Mouse (Mus musculus): Measurements from ENCODE around the gene Serbp1. TPM values are rescaled to one million over a fixed set of nuclear protein-coding genes. Genes with fewer than 3 reads are reported as not detected.

Serbp1 gene
- total and polyA plus RNA-seq, 2 experiments from 2014 or later: 143 to 245 TPM

DNA sequence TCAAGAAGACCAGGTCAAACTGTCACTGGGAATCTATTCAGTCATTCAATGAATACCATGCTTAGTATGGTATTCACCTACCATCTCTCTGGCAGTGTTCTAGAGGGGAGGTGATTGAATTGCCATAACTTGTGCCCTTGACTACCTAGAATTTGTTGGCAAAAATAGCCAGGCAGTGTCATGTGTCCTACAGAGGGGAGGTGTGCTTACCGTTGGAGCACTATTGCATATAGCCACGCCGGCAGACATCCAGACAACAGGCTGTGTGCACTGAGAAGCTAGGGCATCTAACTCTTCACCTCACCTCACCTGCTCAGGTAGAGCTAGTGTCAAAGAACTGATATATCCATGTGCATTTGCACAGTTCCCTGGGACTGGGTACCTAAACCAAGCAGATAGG is 63.3 kb downstream of the Serbp1 start:
- Histone ChIP-seq H3K4me2 (ENCODE audit: low read depth, low read length) (no peak overlapping the region), H3K4me3 (ENCODE audit: low read depth, low read length) (no peak overlapping the region), H3K27ac (ENCODE audit: low read depth) (no peak overlapping the region), H3K27me3 (ENCODE audit: control insufficient read depth, insufficient read depth, low read length) (no peaks in the 10 kb centered on the region), H3K9ac (replicated peaks; ENCODE audit: low read depth, low read length) (no peak overlapping the region), H3K9me3 (replicated peaks; ENCODE audit: control insufficient read depth, low read length) (no peaks in the 10 kb centered on the region), H3K4me1 (ENCODE audit: control insufficient read depth, insufficient read depth) (0 out of 2 replicates have a peak, but pooled peaks cover 17% of the 10 kb centered on the region), H3K36me3 (replicated peaks; ENCODE audit: control insufficient read depth, insufficient read depth, low read length) (no peaks in the 10 kb centered on the region)
- no peak for DNase-seq (ENCODE audit: low spot score)
- no peak for ATAC-seq (ENCODE audit: insufficient read depth, low read depth)
- TF ChIP-seq CTCF (IDR thresholded peaks at IDR 0.05; ENCODE audit: low read depth) (no peak), EP300 (IDR thresholded peaks at IDR 0.05; ENCODE audit: low read depth) (no peak)
- WGBS: 62% methylated on average over 3 of the region's 3 CpGs

DNA sequence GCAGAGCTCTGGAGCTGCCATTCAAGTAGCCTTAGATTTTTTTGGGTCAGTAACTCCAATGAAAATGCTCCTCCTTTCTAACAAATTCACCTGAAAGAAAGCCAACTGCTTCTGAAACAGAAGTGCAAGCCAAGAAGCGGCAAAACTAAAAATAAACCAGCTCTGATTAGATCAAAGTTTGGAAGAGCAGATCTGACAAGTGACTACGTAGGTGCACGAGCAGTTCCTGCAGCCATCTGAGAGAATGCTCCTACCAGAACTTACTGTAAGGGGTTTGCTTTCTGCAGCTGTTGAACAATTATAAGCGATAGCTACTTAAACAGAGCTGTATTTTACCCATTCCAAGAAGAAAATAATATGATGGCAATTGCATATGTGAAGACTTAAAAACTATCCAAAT is 64.5 kb downstream of the Serbp1 start:
- TF ChIP-seq CTCF (IDR thresholded peaks at IDR 0.05; ENCODE audit: low read depth) (no peak), EP300 (IDR thresholded peaks at IDR 0.05; ENCODE audit: low read depth) (no peak)
- Histone ChIP-seq H3K27ac (ENCODE audit: low read depth) (no peak overlapping the region), H3K9ac (replicated peaks; ENCODE audit: low read depth, low read length) (no peak overlapping the region), H3K36me3 (replicated peaks; ENCODE audit: control insufficient read depth, insufficient read depth, low read length) (no peaks in the 10 kb centered on the region), H3K4me2 (ENCODE audit: low read depth, low read length) (no peak overlapping the region), H3K27me3 (ENCODE audit: control insufficient read depth, insufficient read depth, low read length) (no peaks in the 10 kb centered on the region), H3K4me1 (ENCODE audit: control insufficient read depth, insufficient read depth) (0 out of 2 replicates have a peak, but pooled peaks cover 17% of the 10 kb centered on the region), H3K4me3 (ENCODE audit: low read depth, low read length) (no peak overlapping the region), H3K9me3 (replicated peaks; ENCODE audit: control insufficient read depth, low read length) (no peaks in the 10 kb centered on the region)
- no peak for ATAC-seq (ENCODE audit: insufficient read depth, low read depth)
- 65% methylated on average over 4 of the region's 4 CpGs for WGBS
- no peak for DNase-seq (ENCODE audit: low spot score)

DNA sequence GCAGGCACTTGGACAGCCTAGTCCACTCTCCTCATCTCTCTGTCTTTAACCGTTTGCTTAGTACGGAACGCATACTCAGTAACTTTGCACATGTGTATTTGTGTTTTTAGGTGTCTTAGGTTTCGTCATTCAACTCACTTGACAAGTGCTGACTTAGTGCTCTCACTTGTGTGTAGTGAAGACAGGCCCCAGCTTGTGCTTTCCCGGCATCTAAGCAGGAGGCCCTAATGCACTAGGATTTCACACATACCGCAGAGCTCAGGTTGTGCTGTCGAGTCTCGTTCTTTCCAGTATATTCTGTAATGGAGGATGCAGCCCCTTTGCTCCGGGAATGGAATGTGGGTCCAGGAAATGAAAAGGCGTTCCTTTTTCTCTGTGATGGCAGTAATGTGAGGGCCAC is 65.2 kb downstream of the Serbp1 start:
- no peaks in the 10 kb centered on the region for H3K36me3 ChIP-seq (replicated peaks; ENCODE audit: control insufficient read depth, insufficient read depth, low read length)
- H3K4me2 ChIP-seq (ENCODE audit: low read depth, low read length): no peak overlapping the region
- H3K27me3 ChIP-seq (ENCODE audit: control insufficient read depth, insufficient read depth, low read length): no peaks in the 10 kb centered on the region
- 72% methylated on average over 10 of the region's 10 CpGs for WGBS
- no peak overlapping the region for H3K9ac ChIP-seq (replicated peaks; ENCODE audit: low read depth, low read length)
- no peaks in the 10 kb centered on the region for H3K9me3 ChIP-seq (replicated peaks; ENCODE audit: control insufficient read depth, low read length)
- H3K4me1 ChIP-seq (ENCODE audit: control insufficient read depth, insufficient read depth): 0 out of 2 replicates have a peak, but pooled peaks cover 17% of the 10 kb centered on the region
- ATAC-seq (ENCODE audit: insufficient read depth, low read depth) (no peak), DNase-seq (ENCODE audit: low spot score) (no peak)
- H3K27ac ChIP-seq (ENCODE audit: low read depth): no peak overlapping the region
- H3K4me3 ChIP-seq (ENCODE audit: low read depth, low read length): no peak overlapping the region
- TF ChIP-seq CTCF (IDR thresholded peaks at IDR 0.05; ENCODE audit: low read depth): no peak
- TF ChIP-seq EP300 (IDR thresholded peaks at IDR 0.05; ENCODE audit: low read depth): no peak

DNA sequence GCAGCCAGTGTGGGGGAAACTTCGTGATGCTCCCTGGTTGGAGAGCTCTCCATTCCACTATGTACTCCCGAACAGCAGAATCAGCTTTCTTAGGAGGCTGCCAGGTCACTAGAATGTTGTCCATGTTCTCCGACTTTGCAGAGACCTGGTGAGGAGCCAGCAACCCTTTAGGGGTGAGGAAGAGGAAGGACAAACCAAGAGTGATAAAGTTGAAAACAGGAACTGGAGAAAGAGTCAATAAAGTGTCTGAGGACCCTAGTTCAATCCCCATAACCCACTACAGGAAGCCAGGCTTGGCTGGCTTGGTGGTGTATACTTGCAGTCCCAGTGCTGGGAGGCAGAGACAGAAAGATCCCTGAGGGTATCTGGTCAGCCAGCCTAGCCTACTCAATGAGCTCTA is 71.0 kb downstream of the Serbp1 start:
- DNase-seq (ENCODE audit: low spot score): no peak
- Histone ChIP-seq H3K4me1 (ENCODE audit: control insufficient read depth, insufficient read depth) (no peaks in the 10 kb centered on the region), H3K36me3 (replicated peaks; ENCODE audit: control insufficient read depth, insufficient read depth, low read length) (no peaks in the 10 kb centered on the region), H3K27me3 (ENCODE audit: control insufficient read depth, insufficient read depth, low read length) (no peaks in the 10 kb centered on the region), H3K4me2 (ENCODE audit: low read depth, low read length) (no peak overlapping the region), H3K9me3 (replicated peaks; ENCODE audit: control insufficient read depth, low read length) (no peaks in the 10 kb centered on the region), H3K9ac (replicated peaks; ENCODE audit: low read depth, low read length) (no peak overlapping the region), H3K4me3 (ENCODE audit: low read depth, low read length) (no peak overlapping the region), H3K27ac (ENCODE audit: low read depth) (no peak overlapping the region)
- TF ChIP-seq CTCF (IDR thresholded peaks at IDR 0.05; ENCODE audit: low read depth) (no peak), EP300 (IDR thresholded peaks at IDR 0.05; ENCODE audit: low read depth) (no peak)
- ATAC-seq (ENCODE audit: insufficient read depth, low read depth): no peak
- WGBS: 71% methylated on average over 3 of the region's 3 CpGs

DNA sequence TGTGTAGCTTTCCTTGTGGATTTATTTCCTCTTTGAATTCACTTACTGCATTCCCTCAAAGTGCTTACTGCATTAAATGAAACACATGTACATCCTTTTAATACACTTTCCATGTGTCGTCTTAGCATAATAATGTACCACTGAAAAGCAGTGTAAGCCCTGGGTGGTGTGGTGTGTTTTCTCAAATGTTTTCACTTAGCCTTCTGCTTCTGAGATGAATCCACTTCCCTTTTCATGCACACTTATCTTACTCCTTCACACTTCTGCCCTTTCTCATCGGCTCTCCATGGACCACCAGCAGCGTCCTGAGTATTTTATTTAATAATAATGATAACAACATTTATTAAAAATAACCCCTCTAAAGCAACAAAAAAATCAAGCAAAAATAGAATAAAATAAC is 71.8 kb downstream of the Serbp1 start:
- no peak for ATAC-seq (ENCODE audit: insufficient read depth, low read depth)
- WGBS: 73% methylated on average over 3 of the region's 3 CpGs

DNA sequence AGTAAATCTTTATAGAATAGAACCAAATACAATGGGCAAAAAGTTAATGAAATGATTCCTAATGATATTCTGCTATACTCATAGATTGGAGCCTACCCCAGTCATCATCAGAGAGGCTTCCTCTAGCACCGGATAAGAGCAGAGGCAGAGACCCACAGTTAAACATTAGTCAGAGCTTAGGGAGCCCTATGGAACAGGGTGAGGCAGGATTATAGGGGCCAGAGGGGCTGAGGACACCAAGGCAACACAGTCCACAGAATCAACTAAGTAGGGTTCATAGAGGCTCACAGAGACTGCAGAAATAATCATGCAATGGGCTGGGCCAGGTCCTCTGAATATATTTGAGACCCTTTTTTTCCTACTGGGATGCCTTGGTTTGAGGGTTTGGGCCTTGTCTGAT is 76.7 kb downstream of the Serbp1 start:
- 65% methylated on average over 1 of the region's 1 CpGs for WGBS
- H3K9ac ChIP-seq (replicated peaks; ENCODE audit: low read depth, low read length): no peak overlapping the region
- H3K9me3 ChIP-seq (replicated peaks; ENCODE audit: control insufficient read depth, low read length): no peaks in the 10 kb centered on the region
- H3K36me3 ChIP-seq (replicated peaks; ENCODE audit: control insufficient read depth, insufficient read depth, low read length): no peaks in the 10 kb centered on the region
- no peaks in the 10 kb centered on the region for H3K27me3 ChIP-seq (ENCODE audit: control insufficient read depth, insufficient read depth, low read length)
- DNase-seq (ENCODE audit: low spot score) (no peak), ATAC-seq (ENCODE audit: insufficient read depth, low read depth) (no peak)
- TF ChIP-seq EP300 (IDR thresholded peaks at IDR 0.05; ENCODE audit: low read depth) (no peak), CTCF (IDR thresholded peaks at IDR 0.05; ENCODE audit: low read depth) (no peak)
- no peak overlapping the region for H3K4me2 ChIP-seq (ENCODE audit: low read depth, low read length)
- H3K4me3 ChIP-seq (ENCODE audit: low read depth, low read length): no peak overlapping the region
- H3K4me1 ChIP-seq (ENCODE audit: control insufficient read depth, insufficient read depth): no peaks in the 10 kb centered on the region
- no peak overlapping the region for H3K27ac ChIP-seq (ENCODE audit: low read depth)

More for the DNA sequence above, 71.8 kb downstream of the Serbp1 start:
- Histone ChIP-seq H3K27ac (ENCODE audit: low read depth) (no peak overlapping the region), H3K4me2 (ENCODE audit: low read depth, low read length) (no peak overlapping the region), H3K4me1 (ENCODE audit: control insufficient read depth, insufficient read depth) (no peaks in the 10 kb centered on the region), H3K36me3 (replicated peaks; ENCODE audit: control insufficient read depth, insufficient read depth, low read length) (no peaks in the 10 kb centered on the region), H3K4me3 (ENCODE audit: low read depth, low read length) (no peak overlapping the region), H3K27me3 (ENCODE audit: control insufficient read depth, insufficient read depth, low read length) (no peaks in the 10 kb centered on the region), H3K9me3 (replicated peaks; ENCODE audit: control insufficient read depth, low read length) (no peaks in the 10 kb centered on the region), H3K9ac (replicated peaks; ENCODE audit: low read depth, low read length) (no peak overlapping the region)
- TF ChIP-seq CTCF (IDR thresholded peaks at IDR 0.05; ENCODE audit: low read depth) (no peak), EP300 (IDR thresholded peaks at IDR 0.05; ENCODE audit: low read depth) (no peak)
- no peak for DNase-seq (ENCODE audit: low spot score)
